Mouse (Mus musculus) kidney, adult 2 months (tissue): ENCODE results near the gene Med19.
"Not testable (repeated sequence)": the region's sequence is repeated elsewhere in the genome, so short reads cannot be mapped to it uniquely, and the experiment has no call there.

Experiments
- CTCF ChIP-seq: fragments of 200-500 bp; conservative IDR thresholded peaks from 2 replicates; pipeline ENCODE4 v1.5.1; 2011; ENCODE audit warnings: low read depth, mild to moderate bottlenecking, control low read depth, low read length, moderate library complexity, mixed read lengths; ENCODE audit not compliant: insufficient read depth, insufficient read length
- POLR2A ChIP-seq: fragments of 200-500 bp; IDR thresholded peaks from one replicate; pipeline ENCODE4 v1.6.1; 2011; ENCODE audit warnings: low read depth, low read length, control low read depth

DNA sequence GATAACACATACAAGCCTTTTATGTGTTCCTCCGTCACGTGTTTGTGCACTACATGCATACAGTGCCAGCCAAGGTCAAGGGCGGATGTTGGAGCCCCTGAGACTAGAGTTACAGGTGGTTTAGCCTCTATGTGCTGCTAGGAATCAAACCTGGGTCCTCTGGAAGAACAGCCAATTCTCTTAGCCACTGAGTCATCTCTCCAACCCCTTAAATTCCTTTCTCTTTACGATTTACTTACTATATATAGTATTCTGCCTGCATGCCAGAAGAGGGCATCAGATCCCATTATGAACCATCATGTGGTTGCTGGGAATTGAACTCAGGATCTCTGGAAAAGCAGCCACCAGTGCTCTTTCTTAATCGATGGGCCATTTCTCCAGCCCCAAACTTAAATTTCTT is 6.7 kb upstream of the Med19 start:
- not testable (repeated sequence) for TF ChIP-seq POLR2A, CTCF
